Mouse (Mus musculus) brown adipose tissue, adult 24 weeks (tissue): ENCODE results near the gene Sdhc. TPM values are rescaled to one million over a fixed set of nuclear protein-coding genes. Genes with fewer than 3 reads are reported as not detected.

ENCODE experiments used
- H3K27ac ChIP-seq: fragments of 200-500 bp; replicated peaks from 2 replicates; pipeline ENCODE4 v1.5.1; 2012; ENCODE audit warnings: low read depth, mild to moderate bottlenecking, low read length
- H3K4me1 ChIP-seq: fragments of 200-500 bp; 2 replicates; pipeline ENCODE4 v1.6.1; 2012; ENCODE audit warnings: low read length, mixed read lengths; ENCODE audit not compliant: control insufficient read depth, insufficient read depth, insufficient read length
- H3K4me3 ChIP-seq: fragments of 200-500 bp; 2 replicates; pipeline ENCODE4 v1.5.1; 2012; ENCODE audit warnings: low read depth, mild to moderate bottlenecking, low read length, moderate library complexity; ENCODE audit not compliant: insufficient read depth
- polyA plus RNA-seq: library from polyadenylated mRNA; stranded (reverse); fragments of >200 nt; gene quantifications from 2 replicates; pipeline ENCODE4 v1.2.4, GENCODE M21; 2012; ENCODE audit not compliant: missing spikeins, insufficient read depth, insufficient read length

Gene Sdhc
- polyA plus RNA-seq, 1 experiment: 1,219 TPM

GRCm38 (mm10) chr1:171111020-171111780 is 39.2 kb downstream of the Sdhc start:
- Histone ChIP-seq H3K4me3 (peak overlapping the region; percentile 80), H3K4me1 (no peaks in the 10 kb centered on the region; the same call in 1 of the 2 replicates), H3K27ac (peak overlapping the region; percentile 87)

- Histone ChIP-seq H3K27ac (no peak overlapping the region), H3K4me3 (peak overlapping the region; percentile 47), H3K4me1 (no peaks in the 10 kb centered on the region; the same call in 1 of the 2 replicates)
These were observed 39.8 kb downstream of the Sdhc start for GRCm38 (mm10) chr1:171110659-171111019.

GRCm38 (mm10) chr1:171109620-171110019 is 40.8 kb downstream of the Sdhc start:
- H3K4me3 ChIP-seq: no peak overlapping the region
- no peaks in the 10 kb centered on the region; the same call in 1 of the 2 replicates for H3K4me1 ChIP-seq
- H3K27ac ChIP-seq: no peak overlapping the region

GRCm38 (mm10) chr1:171105226-171105625 is 45.2 kb downstream of the Sdhc start:
- Histone ChIP-seq H3K4me3 (no peak overlapping the region), H3K4me1 (no peaks in the 10 kb centered on the region), H3K27ac (no peak overlapping the region)

- Histone ChIP-seq H3K4me3 (peak overlapping the region; percentile 18; the same call in 1 of the 2 replicates), H3K4me1 (no peaks in the 10 kb centered on the region), H3K27ac (no peak overlapping the region)
These were observed 47.1 kb downstream of the Sdhc start for GRCm38 (mm10) chr1:171103179-171103840.

- Histone ChIP-seq H3K4me1 (no peaks in the 10 kb centered on the region), H3K27ac (no peak overlapping the region)
These were observed 47.7 kb downstream of the Sdhc start for GRCm38 (mm10) chr1:171102547-171103177.

GRCm38 (mm10) chr1:171101733-171102546 is 48.5 kb downstream of the Sdhc start:
- Histone ChIP-seq H3K4me3 (peak overlapping the region; percentile 84), H3K4me1 (no peaks in the 10 kb centered on the region), H3K27ac (no peak overlapping the region)

More at GRCm38 (mm10) chr1:171102547-171103177, 47.7 kb downstream of the Sdhc start:
- H3K4me3 ChIP-seq: peak overlapping the region; percentile 84

- Histone ChIP-seq H3K4me1 (no peaks in the 10 kb centered on the region), H3K27ac (no peak overlapping the region), H3K4me3 (no peak overlapping the region)
These were observed 49.4 kb downstream of the Sdhc start for GRCm38 (mm10) chr1:171101033-171101432.

GRCm38 (mm10) chr1:171097612-171098011 is 52.8 kb downstream of the Sdhc start:
- Histone ChIP-seq H3K27ac (no peak overlapping the region), H3K4me3 (no peak overlapping the region), H3K4me1 (no peaks in the 10 kb centered on the region)

GRCm38 (mm10) chr1:171097136-171097535 is 53.3 kb downstream of the Sdhc start:
- Histone ChIP-seq H3K4me3 (no peak overlapping the region), H3K27ac (no peak overlapping the region), H3K4me1 (no peaks in the 10 kb centered on the region)

- H3K27ac ChIP-seq: no peak overlapping the region
- no peak overlapping the region for H3K4me3 ChIP-seq
- H3K4me1 ChIP-seq: no peaks in the 10 kb centered on the region
These were observed 54.1 kb downstream of the Sdhc start for GRCm38 (mm10) chr1:171096110-171096964.

GRCm38 (mm10) chr1:171094424-171094823 is 56.0 kb downstream of the Sdhc start:
- Histone ChIP-seq H3K4me1 (no peaks in the 10 kb centered on the region), H3K27ac (no peak overlapping the region), H3K4me3 (no peak overlapping the region)

- Histone ChIP-seq H3K4me1 (no peaks in the 10 kb centered on the region), H3K27ac (no peak overlapping the region), H3K4me3 (no peak overlapping the region)
These were observed 59.6 kb downstream of the Sdhc start for GRCm38 (mm10) chr1:171090761-171091160.

- no peaks in the 10 kb centered on the region for H3K4me1 ChIP-seq
- no peak overlapping the region for H3K4me3 ChIP-seq
- no peak overlapping the region for H3K27ac ChIP-seq
These were observed 60.5 kb downstream of the Sdhc start for GRCm38 (mm10) chr1:171089891-171090290.
